Mouse (Mus musculus) Patski (cell line): ENCODE measurements around the gene Msrb3. TPM values are rescaled to one million over a fixed set of nuclear protein-coding genes. Genes with fewer than 3 reads are reported as not detected.

Experiments
- ATAC-seq: fragments of 100-300 bp; one replicate; pipeline ENCODE4 v1.8.0; 2021
- CTCF ChIA-PET: fragments of 350-600 bp; sonication (Branson Sonifier 250); formaldehyde crosslinking; loops from one replicate; lab custom pipeline; 2022; ENCODE audit warnings: inconsistent platforms; lab: Charles Lee
- POLR2A ChIA-PET: fragments of 350-600 bp; sonication (Branson Sonifier 250); formaldehyde crosslinking; loops from one replicate; lab custom pipeline; 2022; ENCODE audit warnings: antibody characterized with exemption, inconsistent platforms; lab: Charles Lee
- DNase-seq: peaks from one replicate; pipeline ENCODE4 v3.0.0-alpha.2; 2011; ENCODE audit warnings: low read depth, low spot score
- H3K27me3 ChIP-seq: fragments of 371-371 bp; one replicate; pipeline ENCODE4 v1.5.1; 2021
- CTCF ChIP-seq: fragments of 100-300 bp; IDR thresholded peaks from one replicate; pipeline ENCODE4 v1.5.1; 2021
- in situ Hi-C: fragments of 300-500 bp; cut with MboI; formaldehyde crosslinking; loops from 3 replicates; pipeline ENCODE4 v1.11.1; 2018; ENCODE audit warnings: low pct_unique_long_range_greater_than_20kb, mixed read lengths
- polyA plus RNA-seq: library from polyadenylated mRNA; unstranded; gene quantifications from one replicate; pipeline ENCODE4 v1.2.3, GENCODE M21; 2021

The Msrb3 gene
- polyA plus RNA-seq, 1 experiment from 2014 or later, result 36.9 TPM

DNA sequence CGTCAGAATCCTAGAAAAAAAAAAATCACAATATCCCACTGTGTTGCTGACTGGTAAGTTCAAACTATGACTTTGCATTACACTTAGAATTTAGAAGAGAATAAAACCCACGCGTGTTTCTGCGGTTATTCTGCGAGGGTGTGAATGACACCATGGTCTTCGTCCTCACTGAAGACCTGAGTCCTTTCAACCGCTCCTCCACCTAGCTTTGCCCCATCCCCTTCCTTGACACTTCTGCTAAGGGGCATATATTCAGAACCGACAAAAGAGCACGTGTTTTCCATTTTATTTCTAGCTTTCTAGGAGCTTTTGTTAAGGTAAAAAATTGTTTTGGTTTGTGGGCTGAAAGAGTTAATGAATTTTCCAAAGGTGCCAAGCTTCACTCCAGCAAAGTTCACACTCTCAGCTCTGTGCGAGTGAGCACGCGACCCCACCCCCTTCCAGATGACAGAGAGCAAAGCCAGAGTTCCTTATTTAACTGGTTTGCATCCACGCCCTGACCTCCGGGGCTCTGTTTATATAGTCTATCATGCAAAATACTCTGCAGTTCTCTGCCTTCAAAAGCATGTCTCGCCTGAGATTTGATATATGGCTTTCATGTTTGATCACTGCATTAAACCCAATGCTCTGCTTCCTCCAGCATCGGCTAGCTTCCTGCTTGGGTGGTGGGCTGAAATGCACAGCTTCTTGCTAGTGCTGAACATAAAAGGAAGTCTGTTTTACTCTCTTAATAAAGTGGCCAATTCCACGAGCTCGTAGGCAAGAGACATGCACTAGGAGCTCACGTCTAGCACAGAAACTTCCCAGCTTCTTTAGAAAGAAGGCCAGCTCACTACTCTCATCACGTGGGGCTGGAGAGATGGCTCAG lies 77.2 kb downstream of the Msrb3 start:
- H3K27me3 ChIP-seq, result no peaks in the 10 kb centered on the region
- in situ Hi-C loops, result no loop called here
- ChIA-PET CTCF (interaction anchor here (1.2 to 2.8 kb wide), 3 partner anchors 7 to 38 kb away, joined by 3 to 11 read pairs (median 10); no protein-coding TSS in a partner anchor), POLR2A (interaction anchor here (0.6 to 0.9 kb wide), 2 partner anchors 12 to 550 kb away, joined by 3 to 4 read pairs; no protein-coding TSS in a partner anchor)
- no peak for TF ChIP-seq CTCF
- DNase-seq, result no peak
- no peak for ATAC-seq

DNA sequence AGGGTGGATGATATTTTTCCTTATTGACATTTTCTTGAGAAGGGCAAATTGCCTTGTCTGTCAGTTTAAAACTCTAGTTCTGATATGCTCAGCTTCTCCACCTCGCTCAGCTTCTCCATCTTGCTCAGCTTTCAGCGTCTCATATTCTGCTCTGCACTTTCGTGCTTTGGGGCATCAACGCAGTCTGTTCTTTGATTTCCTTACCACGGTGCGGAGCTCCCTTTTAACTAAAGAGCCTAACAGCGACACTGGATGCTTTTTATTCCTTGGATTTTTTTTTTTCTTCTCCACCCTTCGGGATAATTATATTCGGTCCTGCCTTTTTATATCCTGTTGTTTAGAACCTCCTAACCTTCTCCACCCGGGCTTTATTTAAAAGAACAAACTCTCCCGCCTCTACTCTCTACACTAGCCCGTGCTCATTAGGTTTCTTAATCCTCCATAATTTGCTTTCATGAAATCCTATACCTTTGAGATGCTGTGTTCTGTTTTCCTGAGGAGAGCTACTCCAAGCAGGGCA lies 78.1 kb downstream of the Msrb3 start:
- in situ Hi-C loops, result no loop called here
- no peak for DNase-seq
- no peaks in the 10 kb centered on the region for H3K27me3 ChIP-seq
- ChIA-PET CTCF (interaction anchor here (1.2 to 2.8 kb wide), 3 partner anchors 8 to 37 kb away, joined by 3 to 11 read pairs (median 10); no protein-coding TSS in a partner anchor), POLR2A (interaction anchor here (0.9 kb wide), 1 partner anchor 11 kb away, joined by 3 read pairs; no protein-coding TSS in a partner anchor)
- TF ChIP-seq CTCF, result no peak
- no peak for ATAC-seq

DNA sequence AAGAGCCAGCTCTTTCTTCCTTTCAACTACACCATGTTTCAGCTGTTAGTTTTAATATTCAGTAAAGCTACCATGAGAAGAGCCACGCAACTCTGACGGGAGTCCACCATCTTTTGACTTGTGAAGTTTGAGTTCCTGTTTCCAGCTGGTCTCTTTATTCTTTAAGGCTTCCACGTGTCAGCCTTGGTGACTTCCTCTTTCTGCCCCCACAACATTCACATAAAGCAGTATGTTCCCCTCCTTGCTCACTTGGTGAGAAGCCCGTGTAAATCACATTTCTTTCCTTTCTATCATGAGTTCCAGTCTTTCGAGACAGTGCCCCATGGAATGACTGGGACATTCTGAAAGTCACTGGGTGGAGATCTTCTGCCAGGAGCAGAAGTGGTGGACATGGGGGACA lies 83.6 kb downstream of the Msrb3 start:
- ChIA-PET POLR2A (no interaction called here), CTCF (interaction anchor here (1.6 kb wide), 1 partner anchor 17 kb away, joined by 4 read pairs; no protein-coding TSS in a partner anchor)
- in situ Hi-C loops, result no loop called here
- ATAC-seq (no peak), DNase-seq (no peak)
- no peak for TF ChIP-seq CTCF
- no peaks in the 10 kb centered on the region for H3K27me3 ChIP-seq

DNA sequence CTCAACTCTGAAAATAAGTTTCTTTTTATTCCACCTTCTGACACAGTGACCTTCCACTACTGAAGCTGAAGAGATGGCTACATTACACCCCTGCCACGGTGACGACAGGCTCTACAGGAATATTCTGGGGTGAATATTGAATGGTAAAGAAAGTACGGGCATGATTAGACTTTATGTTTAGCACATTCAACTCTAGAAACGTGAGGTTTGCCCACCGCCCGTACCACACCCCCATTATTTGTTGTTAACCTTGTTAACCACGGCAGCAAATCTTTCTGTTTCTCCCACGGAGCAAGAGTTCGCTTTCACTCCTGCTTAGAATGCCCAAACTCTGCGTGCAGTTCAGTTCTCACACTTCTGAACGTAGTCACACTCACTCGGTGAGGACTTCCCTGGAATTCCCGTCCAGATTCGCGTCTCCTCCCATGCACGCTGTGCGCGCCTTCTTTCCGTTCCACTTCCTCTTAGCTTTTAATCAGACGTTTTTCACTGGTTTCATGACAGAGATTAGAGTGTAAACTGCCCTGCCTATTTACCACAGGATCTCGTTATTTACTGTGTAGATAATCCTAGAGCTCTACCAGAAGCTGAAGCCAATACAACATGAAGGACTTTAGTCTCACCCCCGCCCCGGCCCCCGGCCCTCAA lies 87.0 kb downstream of the Msrb3 start:
- POLR2A ChIA-PET, result no interaction called here
- DNase-seq, result peak; percentile 13
- no peaks in the 10 kb centered on the region for H3K27me3 ChIP-seq
- ATAC-seq, result peak; percentile 15
- CTCF ChIA-PET, result no interaction called here
- in situ Hi-C loops, result no loop called here
- no peak for TF ChIP-seq CTCF

DNA sequence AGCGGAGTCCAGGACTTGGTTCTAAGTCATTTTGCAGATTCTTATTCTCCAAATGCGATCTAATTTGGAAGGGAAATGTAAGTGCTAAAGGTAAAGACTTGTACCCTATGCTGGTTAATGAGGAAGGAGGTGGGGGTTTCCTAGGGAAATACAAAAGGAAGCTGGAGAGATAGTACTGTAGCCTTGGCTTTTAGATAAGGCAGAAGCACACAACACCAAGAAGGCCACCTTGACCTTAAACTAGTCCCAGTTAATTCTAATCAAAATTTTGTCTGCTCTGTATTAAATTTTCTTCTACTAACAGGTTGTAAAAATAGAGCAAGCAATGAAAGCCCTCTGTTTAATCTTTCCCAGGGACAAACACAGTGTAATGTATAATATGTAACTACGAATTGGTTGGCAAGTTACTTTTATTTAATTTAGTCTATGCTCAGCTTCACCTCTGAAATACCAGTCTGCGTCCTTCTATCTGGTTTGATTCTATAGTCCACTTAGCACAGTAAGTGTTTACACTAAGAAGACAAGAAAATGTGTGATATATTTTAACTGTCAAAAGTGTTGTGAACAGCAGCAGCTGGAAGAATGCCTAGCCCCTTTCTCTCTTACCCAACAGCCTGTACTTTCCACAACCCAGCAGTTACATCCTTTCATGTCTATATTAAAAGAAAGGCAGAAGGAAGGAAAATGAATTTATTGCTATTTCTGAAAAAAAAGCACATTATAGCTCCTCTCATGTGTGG lies 87.9 kb downstream of the Msrb3 start:
- ChIA-PET POLR2A (interaction anchor here (0.6 kb wide), 1 partner anchor 35 kb away, joined by 3 read pairs; no protein-coding TSS in a partner anchor), CTCF (interaction anchor here (0.6 kb wide), 1 partner anchor 65 kb away, joined by 3 read pairs; no protein-coding TSS in a partner anchor)
- in situ Hi-C loops, result no loop called here
- ATAC-seq (peak; percentile 17), DNase-seq (no peak)
- no peaks in the 10 kb centered on the region for H3K27me3 ChIP-seq
- TF ChIP-seq CTCF, result no peak

DNA sequence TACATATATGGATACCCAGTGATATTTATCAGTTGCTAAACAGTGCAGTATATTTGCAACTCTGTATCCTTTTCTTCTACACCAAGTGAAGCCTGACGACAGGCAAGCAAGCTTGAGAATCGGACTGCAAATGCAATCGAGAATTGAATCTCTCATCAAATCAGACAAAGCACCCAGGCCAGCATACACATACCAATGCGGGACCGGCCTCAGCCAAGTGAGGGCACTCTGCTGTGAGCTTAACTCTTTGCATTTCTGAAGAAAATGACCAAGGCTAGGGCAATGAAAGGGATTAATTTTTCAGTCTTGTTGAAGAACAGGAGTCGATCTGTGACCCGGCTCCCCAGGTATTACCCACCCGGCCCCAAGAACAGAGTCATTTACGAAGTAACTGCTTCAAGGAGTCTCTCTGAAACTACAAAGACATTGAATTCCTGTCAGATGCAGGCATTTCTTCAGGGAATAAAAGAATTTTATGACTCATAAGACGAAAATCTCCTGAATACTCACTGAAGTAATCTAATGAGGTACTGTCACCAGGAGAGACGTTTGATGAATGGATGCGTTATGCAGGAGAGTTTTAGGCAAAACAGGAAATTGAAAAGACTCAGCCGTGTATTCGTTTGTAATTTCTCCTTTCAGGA lies 88.7 kb downstream of the Msrb3 start:
- TF ChIP-seq CTCF, result no peak
- DNase-seq (peak; percentile 46), ATAC-seq (peak; percentile 87)
- no peaks in the 10 kb centered on the region for H3K27me3 ChIP-seq
- in situ Hi-C loops, result no loop called here
- ChIA-PET CTCF (no interaction called here), POLR2A (interaction anchor here (0.8 kb wide), 1 partner anchor 11 kb away, joined by 3 read pairs; no protein-coding TSS in a partner anchor)

DNA sequence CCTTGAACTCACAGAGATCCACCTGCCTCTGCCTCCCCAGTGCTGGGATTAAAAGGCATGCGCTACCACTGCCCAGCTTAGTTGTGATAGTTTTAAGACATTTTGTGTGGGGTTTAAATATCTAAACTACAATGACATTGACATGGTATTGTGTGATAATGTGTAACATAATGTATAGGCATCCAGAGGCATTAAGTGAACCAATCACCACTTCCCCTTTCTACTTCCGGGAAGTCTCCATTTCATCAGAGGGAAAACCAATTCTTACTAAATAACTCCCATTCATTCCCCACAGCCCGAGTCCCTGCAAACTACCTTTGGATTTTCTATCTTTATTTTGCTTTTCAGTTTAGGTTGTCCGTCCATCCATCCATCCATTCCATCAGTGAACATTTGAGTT lies 90.7 kb downstream of the Msrb3 start:
- DNase-seq, result no peak
- no peaks in the 10 kb centered on the region for H3K27me3 ChIP-seq
- POLR2A ChIA-PET, result no interaction called here
- no peak for TF ChIP-seq CTCF
- no peak for ATAC-seq
- in situ Hi-C loops, result no loop called here
- CTCF ChIA-PET, result no interaction called here

DNA sequence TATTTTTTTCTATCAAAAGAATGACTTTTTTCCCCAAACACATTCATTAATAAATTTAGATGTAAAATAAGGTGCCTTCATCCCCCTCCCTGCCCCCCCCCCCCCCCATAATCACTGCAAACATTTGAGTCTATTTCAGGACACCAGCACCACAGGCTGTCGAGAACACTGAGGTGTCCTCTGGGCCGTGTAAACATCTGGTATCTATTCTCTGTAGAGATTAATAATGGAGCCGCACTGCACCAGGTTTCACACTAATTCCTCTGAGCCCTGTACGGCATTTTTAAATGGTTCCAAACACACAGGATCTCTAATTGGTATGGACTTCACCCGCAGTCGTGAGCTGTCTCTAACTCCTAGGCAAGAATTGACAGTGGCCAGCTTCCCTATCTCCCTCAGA lies 97.8 kb downstream of the Msrb3 start:
- ChIA-PET POLR2A (no interaction called here), CTCF (no interaction called here)
- in situ Hi-C loops, result no loop called here
- no peak for DNase-seq
- ATAC-seq, result no peak
- no peaks in the 10 kb centered on the region for H3K27me3 ChIP-seq
- TF ChIP-seq CTCF, result no peak

DNA sequence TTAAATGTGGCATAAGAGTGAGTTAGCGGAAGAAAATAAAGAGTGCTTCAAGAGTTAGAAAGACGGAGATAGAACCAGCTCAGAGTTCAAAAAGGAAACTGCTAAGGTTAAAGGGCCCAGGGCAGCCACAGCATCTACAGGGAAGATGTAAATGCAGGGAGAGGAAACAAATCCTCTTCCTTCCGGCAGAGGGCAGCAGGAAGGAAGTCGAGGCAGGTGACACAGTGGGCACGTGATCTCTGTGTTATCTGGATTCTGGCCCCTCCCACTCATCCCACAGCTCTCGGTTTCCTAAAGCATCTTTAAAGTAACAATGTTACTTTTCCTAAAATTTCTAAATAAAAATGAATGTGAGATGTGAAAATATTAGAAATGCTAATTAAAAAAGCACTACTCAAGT lies 99.4 kb downstream of the Msrb3 start:
- peak; percentile 15 for TF ChIP-seq CTCF
- in situ Hi-C loops, result no loop called here
- DNase-seq, result no peak
- ATAC-seq, result no peak
- POLR2A ChIA-PET, result no interaction called here
- CTCF ChIA-PET, result no interaction called here
- no peaks in the 10 kb centered on the region for H3K27me3 ChIP-seq
